ENCODE assay signal across 12 mouse cellular contexts in genomic region chr15:6792846-6793245, GRCm38 (mm10).
"Had no signal": no experiment of that assay in that cellular context is flagged by ENCODE, and none has a peak within 500 bp of the region (broad histone marks: within the 10 kb centered on the region; RNA-seq: fewer than 3 reads in every experiment).

No protein-coding gene starts in this region.

- H3K4me3 ChIP-seq: limb, embryonic 15.5 days; liver, embryonic 12.5 days; lung, embryonic 15.5 days; myocyte; neural tube, embryonic 15.5 days had no signal

- H3K4me1 ChIP-seq: limb, embryonic 15.5 days; liver, embryonic 12.5 days; lung, embryonic 15.5 days; neural tube, embryonic 15.5 days had no signal

- H3K27me3 ChIP-seq: limb, embryonic 15.5 days; liver, embryonic 12.5 days; lung, embryonic 15.5 days; neural tube, embryonic 15.5 days had no signal

- H3K4me2 ChIP-seq: limb, embryonic 15.5 days; liver, embryonic 12.5 days; lung, embryonic 15.5 days; neural tube, embryonic 15.5 days had no signal

- H3K27ac ChIP-seq: kidney, postnatal 0 days; limb, embryonic 15.5 days; liver, embryonic 12.5 days; lung, embryonic 15.5 days; neural tube, embryonic 15.5 days had no signal

- DNase-seq: kidney, adult 11 months; lung, postnatal 14 days; right cerebral cortex, postnatal 4 days; spleen, adult 18-20 months; thymus, adult 2 months; thymus, postnatal 25 days had no signal

- H3K9me3 ChIP-seq: limb, embryonic 15.5 days; liver, embryonic 12.5 days; lung, embryonic 15.5 days; neural tube, embryonic 15.5 days had no signal

- H3K9ac ChIP-seq: limb, embryonic 15.5 days; liver, embryonic 12.5 days; lung, embryonic 15.5 days; neural tube, embryonic 15.5 days had no signal

- ATAC-seq: liver, embryonic 12.5 days had no signal
